Mouse (Mus musculus) brain, embryonic 14.5 days (tissue): ENCODE data around the gene Dnah17. TPM values are rescaled to one million over a fixed set of nuclear protein-coding genes. Genes with fewer than 3 reads are reported as not detected.

Experiments used
- DNase-seq: peaks from one replicate; pipeline ENCODE4 v3.0.0-alpha.2; 2011; ENCODE audit warnings: low read depth
- CTCF ChIP-seq: fragments of 200-500 bp; IDR thresholded peaks from 2 replicates; pipeline ENCODE4 v1.5.1; 2012; ENCODE audit warnings: inconsistent platforms, mild to moderate bottlenecking, moderate library complexity, borderline replicate concordance; ENCODE audit not compliant: insufficient read depth, insufficient read length; ENCODE audit errors: extremely low read depth
- POLR2A ChIP-seq: fragments of 200-500 bp; IDR thresholded peaks from 2 replicates; pipeline ENCODE4 v1.6.1; 2012; ENCODE audit warnings: mild to moderate bottlenecking, inconsistent platforms, borderline replicate concordance; ENCODE audit not compliant: poor library complexity, insufficient read depth, insufficient read length, severe bottlenecking; ENCODE audit errors: extremely low read depth
- polyA plus RNA-seq: library from polyadenylated mRNA; depleted of rRNA; stranded (reverse); fragments of >200 nt; gene quantifications from 2 replicates; pipeline ENCODE4 v1.2.3, GENCODE M21; 2012

The Dnah17 gene
- polyA plus RNA-seq, 1 experiment: 0.19 TPM

GRCm38 (mm10) chr11:118035068-118035467 lies 95.4 kb downstream of the Dnah17 start:
- no peak for DNase-seq
- TF ChIP-seq POLR2A: no peak
- no peak for TF ChIP-seq CTCF

GRCm38 (mm10) chr11:118034395-118034794 lies 96.0 kb downstream of the Dnah17 start:
- DNase-seq: no peak
- TF ChIP-seq POLR2A (no peak), CTCF (no peak)

GRCm38 (mm10) chr11:118031134-118031533 lies 99.3 kb downstream of the Dnah17 start:
- no peak for TF ChIP-seq CTCF
- TF ChIP-seq POLR2A: no peak
- no peak for DNase-seq

GRCm38 (mm10) chr11:118029170-118029569 lies 101.3 kb downstream of the Dnah17 start:
- TF ChIP-seq CTCF: no peak
- no peak for TF ChIP-seq POLR2A
- DNase-seq: no peak

GRCm38 (mm10) chr11:118024111-118024510 lies 106.3 kb downstream of the Dnah17 start:
- DNase-seq: no peak
- TF ChIP-seq CTCF (no peak), POLR2A (no peak)

GRCm38 (mm10) chr11:118023475-118023874 lies 107.0 kb downstream of the Dnah17 start:
- no peak for DNase-seq
- TF ChIP-seq POLR2A (no peak), CTCF (no peak)

GRCm38 (mm10) chr11:118021806-118022205 lies 108.6 kb downstream of the Dnah17 start:
- DNase-seq: peak; percentile 68
- TF ChIP-seq POLR2A: no peak
- TF ChIP-seq CTCF: peak; percentile 93

GRCm38 (mm10) chr11:118018328-118018727 lies 112.1 kb downstream of the Dnah17 start:
- TF ChIP-seq CTCF (no peak), POLR2A (no peak)
- no peak for DNase-seq

GRCm38 (mm10) chr11:118015381-118016145 lies 114.9 kb downstream of the Dnah17 start:
- TF ChIP-seq POLR2A: no peak
- no peak for TF ChIP-seq CTCF
- DNase-seq: no peak

- TF ChIP-seq POLR2A: no peak
- TF ChIP-seq CTCF: no peak
- no peak for DNase-seq
Observed at GRCm38 (mm10) chr11:118014391-118014995, 115.9 kb downstream of the Dnah17 start.

- TF ChIP-seq CTCF: no peak
- TF ChIP-seq POLR2A: no peak
- no peak for DNase-seq
Observed at GRCm38 (mm10) chr11:118013339-118013738, 117.1 kb downstream of the Dnah17 start.

- TF ChIP-seq CTCF: no peak
- TF ChIP-seq POLR2A: no peak
- no peak for DNase-seq
Observed at GRCm38 (mm10) chr11:118012595-118012994, 117.8 kb downstream of the Dnah17 start.

GRCm38 (mm10) chr11:118009865-118010571 lies 120.4 kb downstream of the Dnah17 start:
- peak; percentile 22 for DNase-seq

More at GRCm38 (mm10) chr11:118009865-118010571, 120.4 kb downstream of the Dnah17 start:
- TF ChIP-seq POLR2A: no peak
- no peak for TF ChIP-seq CTCF
